Mouse (Mus musculus) C2C12 (cell line): ENCODE results near the gene A630001G21Rik.

Experiments
- CTCF ChIP-seq: IDR thresholded peaks from one replicate; pipeline ENCODE4 v1.5.1; 2011; ENCODE audit not compliant: control insufficient read depth, insufficient read depth, insufficient read length
- MAX ChIP-seq: IDR thresholded peaks from one replicate; pipeline ENCODE4 v1.6.1; 2011; ENCODE audit warnings: mild to moderate bottlenecking, control low read depth
- USF1 ChIP-seq: IDR thresholded peaks from one replicate; pipeline ENCODE4 v1.6.1; 2011; ENCODE audit warnings: low read depth, mild to moderate bottlenecking, control low read depth, moderate library complexity

DNA sequence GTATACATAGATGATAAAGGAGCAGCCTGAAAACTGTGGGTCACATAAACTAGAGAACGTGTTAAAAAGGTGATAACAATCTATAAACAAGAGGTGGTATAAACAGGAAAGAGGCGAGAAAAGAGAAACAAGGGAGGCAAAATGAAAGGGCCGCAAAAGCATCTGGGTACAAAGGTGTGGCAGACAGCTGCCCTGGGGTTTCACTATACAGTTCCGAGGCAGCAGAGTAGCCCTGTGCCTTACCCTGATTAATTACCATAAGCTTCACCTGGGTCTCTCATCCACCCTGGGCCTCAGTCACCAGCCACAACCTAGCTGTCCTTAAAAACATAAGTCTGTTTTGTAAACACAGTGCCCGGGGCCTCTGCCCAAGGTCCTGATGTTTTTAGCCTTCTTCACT lies 91.8 kb downstream of the A630001G21Rik start:
- TF ChIP-seq CTCF (no peak), MAX (no peak), USF1 (no peak)
